Mouse (Mus musculus): Measurements from ENCODE around the gene Olfr591. TPM values are rescaled to one million over a fixed set of nuclear protein-coding genes. Genes with fewer than 3 reads are reported as not detected.

The Olfr591 gene
- polyA plus RNA-seq, 1 experiment from 2014 or later = not detected

Other genes starting within 250 kb of the Olfr591 start
- gene Olfr573-ps1, start 235.8 kb downstream of the Olfr591 start, polyA plus RNA-seq (2015; fragmentation: Nextera tagmentation; extraction: Ambion mirVana) = not detected in 2 replicates
- not detected in 2 replicates for gene Olfr574, start 229.9 kb downstream of the Olfr591 start, polyA plus RNA-seq (2015; fragmentation: Nextera tagmentation; extraction: Ambion mirVana)
- gene Olfr575, start 219.6 kb downstream of the Olfr591 start, polyA plus RNA-seq (2015; fragmentation: Nextera tagmentation; extraction: Ambion mirVana) = not detected in 2 replicates
- gene Olfr576, start 215.7 kb downstream of the Olfr591 start, polyA plus RNA-seq (2015; fragmentation: Nextera tagmentation; extraction: Ambion mirVana) = not detected in 2 replicates
- not detected in 2 replicates for gene Olfr577, start 202.4 kb downstream of the Olfr591 start, polyA plus RNA-seq (2015; fragmentation: Nextera tagmentation; extraction: Ambion mirVana)
- not detected in 2 replicates for gene Olfr578, start 189.0 kb downstream of the Olfr591 start, polyA plus RNA-seq (2015; fragmentation: Nextera tagmentation; extraction: Ambion mirVana)
- gene Olfr582, start 140.3 kb downstream of the Olfr591 start, polyA plus RNA-seq (2015; fragmentation: Nextera tagmentation; extraction: Ambion mirVana) = not detected in 2 replicates
- not detected in 2 replicates for gene Olfr583, start 127.0 kb downstream of the Olfr591 start, polyA plus RNA-seq (2015; fragmentation: Nextera tagmentation; extraction: Ambion mirVana)
- not detected in 2 replicates for gene Olfr584, start 96.5 kb downstream of the Olfr591 start, polyA plus RNA-seq (2015; fragmentation: Nextera tagmentation; extraction: Ambion mirVana)
- gene Olfr585, start 80.6 kb downstream of the Olfr591 start, polyA plus RNA-seq (2015; fragmentation: Nextera tagmentation; extraction: Ambion mirVana) = not detected in 2 replicates
- gene Olfr586, start 52.7 kb downstream of the Olfr591 start, polyA plus RNA-seq (2015; fragmentation: Nextera tagmentation; extraction: Ambion mirVana) = not detected in 2 replicates
- not detected in 2 replicates for gene Olfr588-ps1, start 37.5 kb downstream of the Olfr591 start, polyA plus RNA-seq (2015; fragmentation: Nextera tagmentation; extraction: Ambion mirVana)
- gene Olfr589, start 22.0 kb downstream of the Olfr591 start, polyA plus RNA-seq (2015; fragmentation: Nextera tagmentation; extraction: Ambion mirVana) = not detected in 2 replicates
- not detected in 2 replicates for gene Olfr592, start 6.5 kb upstream of the Olfr591 start, polyA plus RNA-seq (2015; fragmentation: Nextera tagmentation; extraction: Ambion mirVana)
- gene Olfr593, start 33.5 kb upstream of the Olfr591 start, polyA plus RNA-seq (2015; fragmentation: Nextera tagmentation; extraction: Ambion mirVana) = not detected in 2 replicates
- not detected in 2 replicates for gene Olfr594, start 38.7 kb upstream of the Olfr591 start, polyA plus RNA-seq (2015; fragmentation: Nextera tagmentation; extraction: Ambion mirVana)
- gene Usp17ld, start 74.2 kb upstream of the Olfr591 start, polyA plus RNA-seq (2015; fragmentation: Nextera tagmentation; extraction: Ambion mirVana) = not detected in 2 replicates
- gene Olfr596, start 127.3 kb upstream of the Olfr591 start, polyA plus RNA-seq (2015; fragmentation: Nextera tagmentation; extraction: Ambion mirVana) = not detected in 2 replicates
- not detected in 2 replicates for gene Olfr597, start 138.0 kb upstream of the Olfr591 start, polyA plus RNA-seq (2015; fragmentation: Nextera tagmentation; extraction: Ambion mirVana)
- not detected in 2 replicates for gene Olfr598, start 145.2 kb upstream of the Olfr591 start, polyA plus RNA-seq (2015; fragmentation: Nextera tagmentation; extraction: Ambion mirVana)
- not detected in 2 replicates for gene Olfr599, start 157.6 kb upstream of the Olfr591 start, polyA plus RNA-seq (2015; fragmentation: Nextera tagmentation; extraction: Ambion mirVana)
- gene Olfr600, start 171.3 kb upstream of the Olfr591 start, polyA plus RNA-seq (2015; fragmentation: Nextera tagmentation; extraction: Ambion mirVana) = not detected in 2 replicates
- not detected in 2 replicates for gene Olfr601, start 184.3 kb upstream of the Olfr591 start, polyA plus RNA-seq (2015; fragmentation: Nextera tagmentation; extraction: Ambion mirVana)
- gene Olfr603, start 207.8 kb upstream of the Olfr591 start, polyA plus RNA-seq (2015; fragmentation: Nextera tagmentation; extraction: Ambion mirVana) = not detected in 2 replicates
- gene Usp17lc, start 236.7 kb upstream of the Olfr591 start, polyA plus RNA-seq (2015; fragmentation: Nextera tagmentation; extraction: Ambion mirVana) = not detected in 2 replicates